Mouse (Mus musculus): ENCODE results near the gene Nfkbib.

Nfkbib gene

GRCm38 (mm10) chr7:28767462-28767965 is at the start of gene Nfkbib:
TSS of gene Nfkbib (minus strand) at chr7:28767512.
- DNase-seq (ENCODE audit: low read depth, low spot score): no peak

- no peak for DNase-seq (ENCODE audit: low read depth, low spot score)
Measured at GRCm38 (mm10) chr7:28816920-28817319, 49.6 kb upstream of the Nfkbib start.

GRCm38 (mm10) chr7:28816201-28816600 is 48.9 kb upstream of the Nfkbib start:
- DNase-seq (ENCODE audit: low read depth, low spot score): no peak

GRCm38 (mm10) chr7:28815230-28815629 is 47.9 kb upstream of the Nfkbib start:
- no peak for DNase-seq (ENCODE audit: low read depth, low spot score)

- no peak for DNase-seq (ENCODE audit: low read depth, low spot score)
Measured at GRCm38 (mm10) chr7:28814306-28815034, 47.2 kb upstream of the Nfkbib start.

- DNase-seq (ENCODE audit: low read depth, low spot score): no peak
Measured at GRCm38 (mm10) chr7:28812949-28813348, 45.6 kb upstream of the Nfkbib start.

- DNase-seq (ENCODE audit: low read depth, low spot score): no peak
Measured at GRCm38 (mm10) chr7:28812436-28812835, 45.1 kb upstream of the Nfkbib start.

GRCm38 (mm10) chr7:28811640-28812275 is 44.4 kb upstream of the Nfkbib start:
- no peak for DNase-seq (ENCODE audit: low read depth, low spot score)

- DNase-seq (ENCODE audit: low read depth, low spot score): peak; percentile 89
Measured at GRCm38 (mm10) chr7:28811228-28811627, 43.9 kb upstream of the Nfkbib start.

- DNase-seq (ENCODE audit: low read depth, low spot score): peak; percentile 99
Measured at GRCm38 (mm10) chr7:28810107-28811066, 43.1 kb upstream of the Nfkbib start.

GRCm38 (mm10) chr7:28809401-28810089 is 42.2 kb upstream of the Nfkbib start:
- peak; percentile 71 for DNase-seq (ENCODE audit: low read depth, low spot score)

- peak; percentile 80 for DNase-seq (ENCODE audit: low read depth, low spot score)
Measured at GRCm38 (mm10) chr7:28808957-28809393, 41.7 kb upstream of the Nfkbib start.

- DNase-seq (ENCODE audit: low read depth, low spot score): peak; percentile 61
Measured at GRCm38 (mm10) chr7:28808221-28808941, 41.1 kb upstream of the Nfkbib start, which contains the start of gene Hnrnpl. TSS of gene Hnrnpl (plus strand) at chr7:28808541.

- no peak for DNase-seq (ENCODE audit: low read depth, low spot score)
Measured at GRCm38 (mm10) chr7:28807641-28808220, 40.4 kb upstream of the Nfkbib start.

GRCm38 (mm10) chr7:28806869-28807268 is 39.6 kb upstream of the Nfkbib start:
- no peak for DNase-seq (ENCODE audit: low read depth, low spot score)

GRCm38 (mm10) chr7:28803756-28804155 is 36.4 kb upstream of the Nfkbib start:
- no peak for DNase-seq (ENCODE audit: low read depth, low spot score)

GRCm38 (mm10) chr7:28802846-28803588 is 35.7 kb upstream of the Nfkbib start:
- no peak for DNase-seq (ENCODE audit: low read depth, low spot score)

GRCm38 (mm10) chr7:28801901-28802670 is 34.8 kb upstream of the Nfkbib start:
- peak; percentile 90 for DNase-seq (ENCODE audit: low read depth, low spot score)

All from 3T3-L1 (cell line).